Mouse (Mus musculus) 3134 (cell line): ENCODE results near the gene Cst11.
A peak's percentile ranks its signal among the peaks of the same experiment; 100 is the strongest.
"Not testable (repeated sequence)": the region's sequence is repeated elsewhere in the genome, so short reads cannot be mapped to it uniquely, and the experiment has no call there.

ENCODE experiments used
- DNase-seq: peaks from one replicate; pipeline ENCODE4 v3.0.0-alpha.2; 2011; ENCODE audit warnings: low spot score; ENCODE audit not compliant: insufficient read length; ENCODE audit errors: extremely low read depth

Gene Cst11

GRCm38 (mm10) chr2:148771397-148771796 is at the start of gene Cst11:
TSS of gene Cst11 (minus strand) at chr2:148771497.
- not testable (repeated sequence) for DNase-seq

GRCm38 (mm10) chr2:148819909-148820308 is 48.6 kb upstream of the Cst11 start, which contains the start of gene Cst13:
TSS of gene Cst13 (plus strand) at chr2:148820081.
- no peak for DNase-seq

GRCm38 (mm10) chr2:148806696-148807095 is 35.4 kb upstream of the Cst11 start:
- DNase-seq: no peak

- no peak for DNase-seq
Measured at GRCm38 (mm10) chr2:148801491-148801921, 30.2 kb upstream of the Cst11 start.

- DNase-seq: no peak
Measured at GRCm38 (mm10) chr2:148798485-148798884, 27.2 kb upstream of the Cst11 start, which contains the start of gene Cst8. TSS of gene Cst8 (plus strand) at chr2:148798785.

GRCm38 (mm10) chr2:148789142-148789541 is 17.8 kb upstream of the Cst11 start, which contains the start of gene Cst12:
TSS of gene Cst12 (plus strand) at chr2:148789361.
- DNase-seq: no peak

GRCm38 (mm10) chr2:148781709-148782108 is 10.4 kb upstream of the Cst11 start, which contains the start of gene 8030411F24Rik:
TSS of gene 8030411F24Rik (plus strand) at chr2:148782009.
- no peak for DNase-seq

GRCm38 (mm10) chr2:148763648-148764388 is 7.5 kb downstream of the Cst11 start:
- DNase-seq: no peak

- DNase-seq: no peak
Measured at GRCm38 (mm10) chr2:148754310-148754846, 16.9 kb downstream of the Cst11 start.

- peak; percentile 46 for DNase-seq
Measured at GRCm38 (mm10) chr2:148751893-148752813, 19.1 kb downstream of the Cst11 start.

- no peak for DNase-seq
Measured at GRCm38 (mm10) chr2:148750058-148750457, 21.2 kb downstream of the Cst11 start, which contains the start of gene Cstl1. TSS of gene Cstl1 (plus strand) at chr2:148750358.

- DNase-seq: no peak
Measured at GRCm38 (mm10) chr2:148743846-148744407, 27.4 kb downstream of the Cst11 start.

GRCm38 (mm10) chr2:148743001-148743400 is 28.3 kb downstream of the Cst11 start:
- no peak for DNase-seq

- DNase-seq: peak; percentile 94
Measured at GRCm38 (mm10) chr2:148732327-148733000, 38.8 kb downstream of the Cst11 start, which contains the start of gene Napb. TSS of gene Napb (minus strand) at chr2:148732467.

GRCm38 (mm10) chr2:148731614-148732326 is 39.5 kb downstream of the Cst11 start:
- peak; percentile 69 for DNase-seq

- peak; percentile 43 for DNase-seq
Measured at GRCm38 (mm10) chr2:148719271-148719995, 51.9 kb downstream of the Cst11 start.
